Mouse (Mus musculus): ENCODE measurements at regions not wholly inside any gene's neighbourhood (a gene's known extent, or its start where the extent isn't known, plus 50 kb on each side); places are given as distances from the start of the nearest gene placed in this dataset.

GRCm38 (mm10) chr14:76641752-76642529, 85.3 kb upstream of the Serp2 start:
- no peak for DNase-seq (ENCODE audit: low read depth, low spot score)

GRCm38 (mm10) chr14:76633170-76633569, 76.5 kb upstream of the Serp2 start:
- DNase-seq (ENCODE audit: low read depth, low spot score) = no peak

GRCm38 (mm10) chr14:76632763-76633162, 76.1 kb upstream of the Serp2 start:
- no peak for DNase-seq (ENCODE audit: low read depth, low spot score)

- DNase-seq (ENCODE audit: low read depth, low spot score) = no peak
Measured at GRCm38 (mm10) chr14:76631740-76632139, 75.1 kb upstream of the Serp2 start.

- no peak for DNase-seq (ENCODE audit: low read depth, low spot score)
Measured at GRCm38 (mm10) chr14:76631181-76631580, 74.5 kb upstream of the Serp2 start.

GRCm38 (mm10) chr14:76629913-76630478, 73.3 kb upstream of the Serp2 start:
- no peak for DNase-seq (ENCODE audit: low read depth, low spot score)

GRCm38 (mm10) chr14:76628182-76628892, 71.6 kb upstream of the Serp2 start:
- no peak for DNase-seq (ENCODE audit: low read depth, low spot score)

- DNase-seq (ENCODE audit: low read depth, low spot score) = no peak
Measured at GRCm38 (mm10) chr14:76625589-76626368, 69.1 kb upstream of the Serp2 start.

GRCm38 (mm10) chr14:76624626-76625378, 68.1 kb upstream of the Serp2 start:
- no peak for DNase-seq (ENCODE audit: low read depth, low spot score)

GRCm38 (mm10) chr14:76623371-76623988, 66.8 kb upstream of the Serp2 start:
- no peak for DNase-seq (ENCODE audit: low read depth, low spot score)

- DNase-seq (ENCODE audit: low read depth, low spot score) = no peak
Measured at GRCm38 (mm10) chr14:76622634-76623291, 66.1 kb upstream of the Serp2 start.

- DNase-seq (ENCODE audit: low read depth, low spot score) = no peak
Measured at GRCm38 (mm10) chr14:76619038-76619409, 62.3 kb upstream of the Serp2 start.

GRCm38 (mm10) chr14:76618331-76619037, 61.8 kb upstream of the Serp2 start:
- no peak for DNase-seq (ENCODE audit: low read depth, low spot score)

GRCm38 (mm10) chr14:76617889-76618288, 61.2 kb upstream of the Serp2 start:
- no peak for DNase-seq (ENCODE audit: low read depth, low spot score)

- no peak for DNase-seq (ENCODE audit: low read depth, low spot score)
Measured at GRCm38 (mm10) chr14:76617447-76617846, 60.8 kb upstream of the Serp2 start.

- no peak for DNase-seq (ENCODE audit: low read depth, low spot score)
Measured at GRCm38 (mm10) chr14:76616367-76616683, 59.6 kb upstream of the Serp2 start.

- no peak for DNase-seq (ENCODE audit: low read depth, low spot score)
Measured at GRCm38 (mm10) chr14:76615603-76616366, 59.1 kb upstream of the Serp2 start.

GRCm38 (mm10) chr14:76615182-76615581, 58.5 kb upstream of the Serp2 start:
- DNase-seq (ENCODE audit: low read depth, low spot score) = no peak

- DNase-seq (ENCODE audit: low read depth, low spot score) = no peak
Measured at GRCm38 (mm10) chr14:76614682-76615081, 58.0 kb upstream of the Serp2 start.
